Mouse (Mus musculus) kidney, embryonic 16.5 days (tissue): ENCODE results near the gene St3gal3. TPM values are rescaled to one million over a fixed set of nuclear protein-coding genes. Genes with fewer than 3 reads are reported as not detected.
A peak's percentile ranks its signal among the peaks of the same experiment; 100 is the strongest.

Experiments used
- ATAC-seq: fragments of 200-750 bp; cut with Nextera tagmentation; 2 replicates; pipeline ENCODE4 v1.8.0; 2017; ENCODE audit warnings: moderate TSS enrichment; ENCODE audit not compliant: low FRiP score, low TSS enrichment
- H3K27ac ChIP-seq: fragments of 300-500 bp; sonication (generic); 2 replicates; pipeline ENCODE4 v1.5.1; 2014; ENCODE audit warnings: low read length
- H3K27me3 ChIP-seq: fragments of 300-500 bp; sonication (generic); 2 replicates; pipeline ENCODE4 v1.6.1; 2014; ENCODE audit warnings: low read length, control low read depth, mixed read lengths; ENCODE audit not compliant: insufficient read depth
- H3K36me3 ChIP-seq: fragments of 300-500 bp; sonication (generic); 2 replicates; pipeline ENCODE4 v1.6.1; 2014; ENCODE audit warnings: low read length, control low read depth, mixed read lengths; ENCODE audit not compliant: insufficient read depth
- H3K4me1 ChIP-seq: fragments of 300-500 bp; sonication (generic); 2 replicates; pipeline ENCODE4 v1.6.1; 2014; ENCODE audit warnings: low read length, control low read depth, mixed read lengths; ENCODE audit not compliant: insufficient read depth
- H3K4me2 ChIP-seq: fragments of 300-500 bp; sonication (generic); replicated peaks from 2 replicates; pipeline ENCODE4 v1.6.1; 2014; ENCODE audit warnings: low read depth, low read length
- H3K4me3 ChIP-seq: fragments of 300-500 bp; sonication (generic); 2 replicates; pipeline ENCODE4 v1.5.1; 2014; ENCODE audit warnings: mild to moderate bottlenecking, low read length
- H3K9ac ChIP-seq: fragments of 300-500 bp; sonication (generic); replicated peaks from 2 replicates; pipeline ENCODE4 v1.6.1; 2014; ENCODE audit warnings: low read length
- H3K9me3 ChIP-seq: fragments of 300-500 bp; sonication (generic); 2 replicates; pipeline ENCODE4 v1.6.1; 2016; ENCODE audit warnings: low read length, control low read depth
- WGBS: fragments of 180-500 bp; shearing (Covaris S2); extraction: QIAGEN DNeasy Blood & Tissue Kit; methylation state at CpG from one replicate; pipeline ENCODE4 v1.1.7; 2014; 5-methylcytosine and 5-hydroxymethylcytosine counted together
- polyA plus RNA-seq: library from polyadenylated mRNA; unstranded; fragments of >200 nt; fragmentation: Nextera tagmentation; extraction: Ambion mirVana; gene quantifications from 2 replicates; pipeline ENCODE4 v1.2.1, GENCODE M21; 2015

St3gal3 gene
- polyA plus RNA-seq, 1 experiment from 2014 or later, result 8.7 TPM

GRCm38 (mm10) chr4:117882701-117883691 is 251.7 kb downstream of the St3gal3 start, which contains the start of gene B4galt2:
Gene B4galt2, minus strand, starts transcription at chr4:117883487.
- Histone ChIP-seq H3K36me3 (peaks cover 11% of the 10 kb centered on the region), H3K9ac (peak within 1 kb of the TSS; percentile 90), H3K4me3 (peak within 1 kb of the TSS; percentile 73), H3K4me2 (peak within 1 kb of the TSS; percentile 91), H3K27me3 (no peaks in the 10 kb centered on the region), H3K4me1 (peaks cover 34% of the 10 kb centered on the region), H3K27ac (peak within 1 kb of the TSS; percentile 23; the same call in 1 of the 2 replicates), H3K9me3 (no peaks in the 10 kb centered on the region)
- WGBS, result under 1% methylated on average over 81 of the region's 103 CpGs
- ATAC-seq, result peak; percentile 53

Other genes starting within 250 kb of the St3gal3 start
- 270 and 305 TPM in 2 replicates for gene Atp6v0b, start 247.6 kb downstream of the St3gal3 start, polyA plus RNA-seq
- 22.1 and 22.7 TPM in 2 replicates for gene Dph2, start 242.9 kb downstream of the St3gal3 start, polyA plus RNA-seq
- gene Ipo13, start 219.9 kb downstream of the St3gal3 start, polyA plus RNA-seq, result 52.9 and 53.1 TPM in 2 replicates
- 3.0 and 3.5 TPM in 2 replicates for gene Artn, start 205.2 kb downstream of the St3gal3 start, polyA plus RNA-seq
- 40.5 and 40.9 TPM in 2 replicates for gene Kdm4a, start 45.1 kb upstream of the St3gal3 start, polyA plus RNA-seq
- gene Ptprf, start 156.5 kb upstream of the St3gal3 start, polyA plus RNA-seq, result 72.6 and 73.7 TPM in 2 replicates